Mouse (Mus musculus) cerebellum, adult 9-11 months (tissue): ENCODE measurements around the gene Tbpl2.

Experiments used
- DNase-seq: peaks from one replicate; pipeline ENCODE4 v3.0.0; 2022

Tbpl2 gene

GRCm38 (mm10) chr2:24096495-24096894, at the start of gene Tbpl2:
Gene Tbpl2, minus strand, starts transcription at chr2:24096595.
- DNase-seq = no peak

GRCm38 (mm10) chr2:24134373-24134772, 38.0 kb upstream of the Tbpl2 start:
- DNase-seq = no peak

- no peak for DNase-seq
Measured at GRCm38 (mm10) chr2:24109085-24109484, 12.7 kb upstream of the Tbpl2 start.

DNA sequence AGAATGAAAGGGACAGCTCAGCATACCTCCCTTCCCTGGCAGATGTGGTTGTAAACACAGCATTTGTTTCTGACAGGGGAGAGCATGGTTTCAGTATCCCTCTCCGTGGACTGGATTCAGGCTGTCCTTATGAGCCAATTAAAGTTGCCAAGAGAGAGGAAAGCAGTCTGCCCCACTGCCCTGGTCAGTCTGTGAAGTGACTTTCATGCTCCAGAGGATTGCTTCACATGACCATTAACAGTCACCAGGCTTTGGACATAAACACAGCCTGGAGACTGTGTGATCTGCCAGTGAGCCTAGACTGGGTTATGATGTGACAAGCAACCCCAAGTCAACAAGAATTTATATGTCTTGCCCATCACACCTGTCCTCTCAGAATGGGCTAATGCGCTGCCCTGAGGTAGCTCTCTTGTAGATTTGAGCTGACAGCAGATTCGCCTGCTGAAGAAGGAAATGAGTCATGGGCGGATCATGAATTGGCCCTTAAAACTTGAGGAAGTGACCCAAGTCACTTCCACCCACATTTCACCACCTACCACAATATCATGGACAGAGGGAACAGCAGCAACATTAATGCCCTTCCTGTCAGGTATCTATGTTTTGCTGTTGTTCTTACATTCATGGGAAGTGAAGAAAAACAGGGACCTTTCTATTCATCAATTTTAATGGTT, 7.4 kb upstream of the Tbpl2 start:
- DNase-seq = no peak

DNA sequence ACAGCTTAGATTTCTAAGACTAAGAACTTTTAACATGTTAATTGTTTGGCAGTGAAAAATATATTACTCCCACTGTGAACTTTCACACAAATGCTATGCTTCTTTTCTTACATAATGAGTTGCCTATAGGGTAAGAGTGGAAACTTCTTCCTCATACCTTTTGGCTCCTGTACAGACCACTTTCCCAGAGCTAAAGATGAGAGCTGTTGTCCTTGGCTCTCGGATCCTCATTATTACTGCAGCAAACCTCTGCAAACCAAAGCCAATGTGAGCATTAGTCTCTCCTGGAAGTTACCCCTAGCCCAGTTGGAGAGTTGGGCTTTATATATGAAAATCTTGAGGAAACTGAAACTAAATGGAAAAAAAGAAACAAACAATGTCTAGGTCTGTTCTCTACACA, 5.5 kb downstream of the Tbpl2 start:
- DNase-seq = no peak

DNA sequence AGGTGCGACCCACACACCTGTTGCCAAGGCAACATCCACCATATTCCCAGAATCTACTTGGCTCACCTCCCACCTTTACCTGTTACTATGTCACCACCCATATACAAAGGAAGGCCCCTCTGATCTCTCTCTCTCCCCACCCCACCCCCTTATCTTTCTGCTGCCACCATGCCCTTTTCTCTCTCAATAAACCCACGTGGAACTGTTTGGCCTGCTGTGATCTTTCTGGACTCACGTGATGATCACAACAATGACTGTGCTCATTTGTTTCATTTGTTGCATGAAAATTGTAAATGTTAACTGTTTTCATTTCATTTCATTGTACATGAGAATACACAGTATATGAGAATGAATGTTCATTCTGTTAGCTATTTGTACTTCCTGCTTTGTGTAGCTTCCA, 45.9 kb downstream of the Tbpl2 start:
- no peak for DNase-seq

DNA sequence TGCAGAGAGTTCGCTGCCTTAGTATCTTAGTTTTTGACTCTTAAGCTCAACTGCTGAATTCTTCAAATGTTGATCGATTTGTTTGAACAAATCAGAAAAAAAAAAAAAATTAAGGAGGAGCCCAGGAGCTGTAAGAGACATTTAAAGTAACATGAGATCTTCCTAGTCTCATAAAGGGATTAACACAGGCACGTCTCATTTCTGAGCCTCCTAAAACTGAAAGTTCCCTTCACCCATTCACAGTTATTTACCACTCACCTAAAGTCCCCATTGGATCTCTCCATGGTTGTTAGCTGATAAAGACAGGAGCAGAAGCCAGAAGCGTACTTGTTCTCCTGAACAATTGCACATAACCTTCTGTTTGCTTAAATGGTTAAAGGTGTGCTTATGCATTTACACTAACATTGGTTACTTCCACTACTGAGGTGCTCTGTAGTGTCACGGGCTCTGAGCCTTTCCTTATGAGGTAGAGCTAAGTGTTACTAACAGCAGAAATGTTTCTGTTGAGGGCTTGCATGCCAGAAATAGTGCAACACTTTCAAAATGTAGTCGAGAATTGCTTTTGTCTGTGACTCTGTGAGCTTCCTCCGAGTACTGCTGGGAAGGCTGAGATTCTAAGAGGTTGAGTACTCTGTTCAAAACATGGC, 46.9 kb downstream of the Tbpl2 start, which contains the start of gene Hnmt:
Gene Hnmt, minus strand, starts transcription at position 51 of the 647 bp plus-strand sequence.
- no peak for DNase-seq

GRCm38 (mm10) chr2:24048480-24049097, 47.8 kb downstream of the Tbpl2 start:
- peak; percentile 2 for DNase-seq

DNA sequence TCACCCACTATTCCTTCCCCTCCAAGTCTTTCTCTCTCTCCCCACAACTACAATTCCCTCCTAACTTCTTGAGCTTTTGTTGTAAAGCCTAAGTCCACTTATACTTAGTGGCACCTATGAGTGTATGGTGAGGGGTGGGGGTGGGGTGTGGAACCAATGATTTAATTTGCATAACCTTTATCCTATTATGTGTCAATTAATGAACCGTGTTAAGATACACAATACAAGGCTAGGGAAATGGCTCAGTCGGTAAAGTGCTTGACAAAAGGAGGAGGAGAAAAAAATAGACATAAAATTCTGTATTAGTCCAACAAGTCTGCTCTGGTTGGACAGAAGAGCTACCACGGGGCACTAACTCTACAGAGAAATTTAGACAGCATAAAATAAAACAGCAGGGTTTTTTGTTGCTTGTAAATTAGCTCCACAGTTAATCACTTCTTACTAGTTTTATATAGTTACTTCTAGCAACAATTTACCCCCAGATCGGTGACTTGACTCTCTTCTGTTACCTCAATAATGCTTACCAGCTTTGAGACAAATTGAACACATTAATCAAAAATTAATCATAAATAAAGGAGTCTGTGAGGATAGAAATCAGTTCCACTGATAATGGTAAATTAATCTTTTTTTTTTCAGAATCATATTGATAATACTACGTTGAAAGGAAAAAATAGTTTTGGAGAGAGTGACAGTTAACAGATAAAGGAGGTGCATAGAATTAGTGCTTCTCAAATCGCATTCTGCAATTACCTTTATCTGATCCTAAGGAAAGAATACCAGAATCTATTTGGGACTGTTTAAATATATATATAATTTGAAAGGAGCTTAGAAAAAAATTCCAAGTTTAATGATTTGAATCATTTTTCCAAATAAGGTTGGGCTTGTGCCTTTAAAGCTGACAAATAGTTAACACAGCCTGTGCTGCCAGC, 48.6 kb downstream of the Tbpl2 start:
- DNase-seq = no peak

DNA sequence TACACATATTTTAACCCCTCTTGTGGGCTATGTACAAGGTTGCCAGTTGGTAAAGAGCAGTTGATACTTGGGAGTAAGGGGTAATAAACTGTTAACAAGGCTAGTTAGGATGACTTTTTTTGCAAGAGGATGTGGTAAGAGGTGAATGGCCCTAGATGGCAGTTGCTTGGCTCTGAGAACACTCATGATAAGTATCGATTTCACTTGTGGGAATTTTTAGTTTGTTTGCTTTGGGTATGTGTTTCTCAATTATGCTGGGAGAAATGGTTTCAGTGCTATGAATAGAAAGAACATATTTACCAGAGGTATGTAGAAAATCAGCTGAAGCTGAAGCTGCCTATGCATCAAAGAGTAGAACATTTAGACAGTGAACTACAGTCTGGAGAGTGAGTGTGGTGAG, 53.5 kb downstream of the Tbpl2 start:
- no peak for DNase-seq

GRCm38 (mm10) chr2:24040531-24040930, 55.9 kb downstream of the Tbpl2 start:
- DNase-seq = no peak
